Mouse (Mus musculus) embryonic fibroblast, embryonic 13.5 days (primary cell): ENCODE results near the gene Slc35d2.

ENCODE experiments used
- CTCF ChIP-seq: IDR thresholded peaks from 2 replicates; pipeline ENCODE4 v1.5.1; 2011; ENCODE audit warnings: mild to moderate bottlenecking, control low read depth, low read length, moderate library complexity, borderline replicate concordance; ENCODE audit not compliant: insufficient read depth
- POLR2A ChIP-seq: IDR thresholded peaks from 2 replicates; pipeline ENCODE4 v1.6.1; 2011; ENCODE audit warnings: low read depth, mild to moderate bottlenecking, control low read depth, low read length, moderate library complexity

DNA sequence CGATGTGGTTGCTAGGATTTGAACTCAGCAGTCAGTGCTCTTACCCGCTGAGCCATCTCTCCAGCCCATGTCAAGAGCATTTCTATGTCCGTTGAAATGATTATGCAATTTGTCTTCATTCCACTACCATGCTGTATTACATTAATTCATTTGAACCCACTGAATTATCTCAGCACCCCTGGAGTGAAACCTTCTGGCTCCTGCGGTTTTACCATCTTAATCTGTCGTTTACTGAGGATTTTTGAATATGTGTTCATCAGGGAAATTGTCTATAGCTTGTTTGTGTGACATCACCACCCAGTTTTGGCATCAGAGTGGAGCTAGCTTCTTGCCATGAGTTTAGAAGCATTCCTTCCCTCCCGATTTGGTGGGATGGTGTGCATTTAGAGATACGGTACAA is 38.2 kb downstream of the Slc35d2 start:
- TF ChIP-seq POLR2A: no peak
- TF ChIP-seq CTCF: no peak
